Mouse (Mus musculus) cerebellum, adult 18-20 months (tissue): ENCODE measurements at regions not wholly inside any gene's neighbourhood (a gene's known extent, or its start where the extent isn't known, plus 50 kb on each side); places are given as distances from the start of the nearest gene placed in this dataset.

ENCODE experiments used
- DNase-seq, 2 experiments: peaks; one replicate each; pipeline ENCODE4 v3.0.0; 2021

- DNase-seq = no peak
These were observed 70.6 kb upstream of the Irx3 start for GRCm38 (mm10) chr8:91872278-91873115.

GRCm38 (mm10) chr8:91867069-91867468 lies 65.2 kb upstream of the Irx3 start:
- no peak for DNase-seq

DNA sequence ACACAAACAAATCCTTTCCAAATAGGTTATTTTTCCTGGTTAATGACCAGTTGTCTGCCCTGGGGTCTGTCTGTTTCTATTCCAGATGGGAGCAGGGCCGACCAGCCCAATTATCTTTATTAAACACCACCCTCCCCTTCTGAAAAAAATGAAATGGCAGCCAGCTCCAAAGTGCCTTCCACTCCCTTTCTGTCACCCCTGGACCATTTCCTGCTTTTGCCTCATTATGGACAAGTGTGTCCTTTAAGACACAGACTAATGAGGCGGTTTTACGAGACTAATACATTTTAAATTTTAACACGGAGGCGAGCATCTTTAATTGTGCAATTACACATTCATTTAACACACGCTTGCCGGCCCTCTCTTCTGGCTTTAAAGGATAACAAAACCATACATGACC lies 64.2 kb upstream of the Irx3 start:
- no peak for DNase-seq

GRCm38 (mm10) chr8:91865361-91865760 lies 63.5 kb upstream of the Irx3 start:
- no peak for DNase-seq

- DNase-seq = no peak
These were observed 61.6 kb upstream of the Irx3 start for GRCm38 (mm10) chr8:91863505-91863904.

DNA sequence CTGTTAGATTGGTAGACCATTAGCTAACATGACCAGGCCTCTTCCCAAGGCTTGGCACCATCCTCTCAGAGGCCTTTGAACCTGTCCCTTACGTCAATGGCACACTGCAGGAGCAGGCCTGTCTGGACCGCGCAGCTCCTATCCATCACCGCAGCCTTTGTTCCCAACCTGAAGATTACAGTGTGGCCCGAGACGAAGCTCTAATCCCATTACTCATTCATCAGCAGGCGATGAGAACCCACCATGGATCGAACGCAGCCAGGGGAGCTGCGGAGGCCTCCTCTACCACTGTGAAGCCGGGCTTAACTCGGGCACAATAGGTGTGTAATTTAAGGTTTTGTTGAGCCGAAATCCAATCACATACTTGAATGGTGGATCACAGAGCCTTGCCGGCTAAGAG lies 54.0 kb upstream of the Irx3 start:
- DNase-seq = no peak

GRCm38 (mm10) chr8:91854369-91854768 lies 52.5 kb upstream of the Irx3 start:
- DNase-seq = no peak

DNA sequence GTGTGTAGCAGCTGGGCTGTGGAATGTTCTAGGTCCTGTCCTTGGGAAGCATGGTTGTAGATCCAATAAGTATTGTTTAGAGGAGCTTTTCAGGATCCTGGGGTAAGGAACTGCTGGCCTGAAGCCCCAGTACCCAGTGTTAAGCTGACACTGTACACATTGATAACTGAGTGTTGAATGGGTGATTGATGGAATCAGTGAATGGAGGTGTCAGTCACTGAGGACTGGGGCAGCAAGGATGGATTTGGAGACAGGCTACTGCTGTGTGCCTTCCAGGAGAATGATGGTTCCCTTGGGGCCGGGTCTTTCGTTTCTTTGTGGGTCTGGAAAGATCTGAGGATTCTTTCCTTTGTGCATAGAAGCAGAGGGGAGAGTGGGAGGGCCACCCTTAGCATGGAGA lies 51.9 kb upstream of the Irx3 start:
- no peak for DNase-seq

DNA sequence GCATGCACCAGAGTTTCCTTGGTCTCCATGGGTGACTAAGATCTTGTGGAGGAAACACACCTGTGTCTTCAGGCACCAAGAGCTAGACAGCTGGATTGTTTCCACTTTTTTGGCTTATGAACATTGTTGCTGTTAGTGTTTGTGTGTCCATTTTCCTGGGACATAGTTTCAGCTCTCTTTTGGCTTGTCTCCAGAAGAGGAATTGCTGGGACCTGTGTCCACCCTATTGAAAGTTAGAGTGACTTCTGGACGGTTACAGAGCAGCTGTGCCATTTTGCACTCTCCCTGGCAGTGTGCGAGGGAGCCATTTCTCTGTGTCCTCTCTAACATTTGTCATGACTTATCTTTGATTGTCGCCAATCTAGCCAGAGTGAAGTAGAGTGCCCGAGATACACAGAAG lies 51.5 kb upstream of the Irx3 start:
- no peak for DNase-seq
